In the genomic region with DNA sequence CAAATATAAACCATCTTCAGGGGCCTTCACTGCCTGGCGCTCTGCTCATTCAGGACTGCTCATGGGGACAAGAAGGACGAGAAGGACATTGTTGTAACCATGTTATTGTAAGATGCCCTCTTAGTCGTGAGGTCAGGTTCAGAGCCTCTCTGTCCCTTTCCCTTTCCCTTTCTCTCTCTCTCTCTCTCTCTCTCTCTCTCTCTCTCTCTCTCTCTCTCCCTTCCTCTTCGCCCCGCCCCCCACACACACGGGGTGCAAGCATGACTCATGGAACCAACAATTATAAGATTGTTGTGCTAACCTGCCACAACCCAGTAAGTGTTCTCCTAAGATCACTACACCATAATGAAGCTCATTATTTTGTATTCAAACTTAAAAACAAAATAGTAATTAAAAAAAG, we compare ENCODE assay signal across 20 mouse cellular contexts. TPM values are rescaled to one million over a fixed set of nuclear protein-coding genes. Genes with fewer than 3 reads are reported as not detected.
DNase-seq lines count a peak whose midpoint lies in the region; ATAC-seq and TF ChIP-seq lines count a peak whose summit lies in the region.
"Had no signal": no experiment of that assay in that cellular context is flagged by ENCODE, and none has a peak within 500 bp of the region (broad histone marks: within the 10 kb centered on the region; RNA-seq: fewer than 3 reads in every experiment).

No protein-coding gene starts in this region.

- no peak for TF ChIP-seq CTCF in heart, postnatal 0 days (IDR thresholded peaks at IDR 0.05; ENCODE audit: low read depth)
- no peak for TF ChIP-seq CTCF in stomach, postnatal 0 days (IDR thresholded peaks at IDR 0.05; ENCODE audit: low read depth)

- no peaks in the 10 kb centered on the region for H3K36me3 ChIP-seq in heart, postnatal 0 days (replicated peaks; ENCODE audit: control insufficient read depth, insufficient read depth, low read length)
- no peaks in the 10 kb centered on the region for H3K36me3 ChIP-seq in megakaryocyte, embryonic 14.5 days (replicated peaks; ENCODE audit: low read length)
- no peaks in the 10 kb centered on the region for H3K36me3 ChIP-seq in stomach, postnatal 0 days (ENCODE audit: control insufficient read depth, insufficient read depth, low read length)
- H3K36me3 ChIP-seq: embryonic facial prominence, embryonic 12.5 days; G1E; hindbrain, embryonic 12.5 days had no signal

- peak; percentile 18 for DNase-seq in heart, postnatal 0 days (ENCODE audit: low spot score)
- no peak for DNase-seq in heart, postnatal 14 days
- DNase-seq in Muller cell, postnatal 12 days (ENCODE audit: inconsistent ontology term) = peak; percentile 57
- peak; percentile 57 for DNase-seq in stomach, postnatal 0 days (ENCODE audit: low spot score)
- DNase-seq in cerebellum, postnatal 4 days (ENCODE audit: low spot score in 2 of 2) = no peak
- DNase-seq: cerebellum, adult 9-11 months; gastrocnemius, postnatal 25 days; left cerebral cortex, postnatal 4 days; liver; liver, postnatal 0 days; right cerebral cortex, postnatal 4 days; thymus, postnatal 25 days had no signal

- H3K4me3 ChIP-seq in heart, postnatal 0 days (ENCODE audit: low read depth, low read length) = no peak overlapping the region
- H3K4me3 ChIP-seq in megakaryocyte, embryonic 14.5 days (replicated peaks) = peak overlapping the region; percentile 80
- no peak overlapping the region for H3K4me3 ChIP-seq in stomach, postnatal 0 days (ENCODE audit: low read depth, low read length)
- H3K4me3 ChIP-seq: embryonic facial prominence, embryonic 12.5 days; hindbrain, embryonic 12.5 days; left cerebral cortex, adult 2 months had no signal

- no peak overlapping the region for H3K4me2 ChIP-seq in heart, postnatal 0 days (ENCODE audit: low read depth, low read length)
- H3K4me2 ChIP-seq in stomach, postnatal 0 days (replicated peaks; ENCODE audit: low read depth) = 0 out of 2 replicates have a peak overlapping the region, but pooled peaks have one; percentile 3
- H3K4me2 ChIP-seq: embryonic facial prominence, embryonic 12.5 days; hindbrain, embryonic 12.5 days; midbrain, embryonic 11.5 days had no signal

- intact Hi-C loops in heart, postnatal 14 days (cut with DNase I) = no loop called here

- no peak overlapping the region for H3K9ac ChIP-seq in heart, postnatal 0 days (replicated peaks; ENCODE audit: low read depth, low read length)
- no peak overlapping the region for H3K9ac ChIP-seq in stomach, postnatal 0 days (ENCODE audit: low read length)
- H3K9ac ChIP-seq: embryonic facial prominence, embryonic 12.5 days; hindbrain, embryonic 12.5 days; liver, postnatal 0 days had no signal

- H3K27ac ChIP-seq in heart, postnatal 0 days (ENCODE audit: low read depth) = peak overlapping the region; percentile 74
- peak overlapping the region; percentile 30; the same call in 1 of the 2 replicates for H3K27ac ChIP-seq in stomach, postnatal 0 days (replicated peaks)
- H3K27ac ChIP-seq: embryonic facial prominence, embryonic 12.5 days; hindbrain, embryonic 12.5 days; left cerebral cortex, adult 2 months had no signal

- ATAC-seq in heart, postnatal 0 days (ENCODE audit: insufficient read depth, low read depth) = no peak; the same call in 1 of the 2 replicates
- ATAC-seq in megakaryocyte, adult 5-6 weeks (ENCODE audit: poor library complexity, severe bottlenecking) = no peak
- ATAC-seq in stomach, postnatal 0 days (ENCODE audit: low FRiP score, low TSS enrichment) = no peak
- ATAC-seq: forebrain, embryonic 14.5 days; liver, postnatal 0 days had no signal

- TF ChIP-seq EP300 in heart, postnatal 0 days (IDR thresholded peaks at IDR 0.05; ENCODE audit: low read depth) = no peak
- no peak for TF ChIP-seq EP300 in stomach, postnatal 0 days (optimal IDR thresholded peaks at IDR 0.05)

- H3K27me3 ChIP-seq in heart, postnatal 0 days (ENCODE audit: control insufficient read depth, insufficient read depth, low read length) = no peaks in the 10 kb centered on the region
- peaks cover 7% of the 10 kb centered on the region for H3K27me3 ChIP-seq in megakaryocyte, embryonic 14.5 days (replicated peaks)
- no peaks in the 10 kb centered on the region for H3K27me3 ChIP-seq in stomach, postnatal 0 days (ENCODE audit: control insufficient read depth, insufficient read depth, low read length)
- H3K27me3 ChIP-seq: embryonic facial prominence, embryonic 12.5 days; hindbrain, embryonic 12.5 days had no signal

- H3K9me3 ChIP-seq in heart, postnatal 0 days (replicated peaks; ENCODE audit: control insufficient read depth, low read length) = no peaks in the 10 kb centered on the region
- no peaks in the 10 kb centered on the region for H3K9me3 ChIP-seq in megakaryocyte, embryonic 14.5 days
- no peaks in the 10 kb centered on the region for H3K9me3 ChIP-seq in stomach, postnatal 0 days (ENCODE audit: control insufficient read depth, low read length)
- H3K9me3 ChIP-seq: embryonic facial prominence, embryonic 12.5 days; G1E; hindbrain, embryonic 12.5 days had no signal

- no peaks in the 10 kb centered on the region for H3K4me1 ChIP-seq in heart, postnatal 0 days (ENCODE audit: control insufficient read depth, insufficient read depth)
- peaks cover 10% of the 10 kb centered on the region for H3K4me1 ChIP-seq in megakaryocyte, embryonic 14.5 days
- no peaks in the 10 kb centered on the region for H3K4me1 ChIP-seq in stomach, postnatal 0 days (replicated peaks; ENCODE audit: control insufficient read depth, insufficient read depth)

- WGBS in heart, postnatal 0 days = 13% methylated on average over 4 of the region's 6 CpGs
- 29% methylated on average over 6 of the region's 6 CpGs for WGBS in stomach, postnatal 0 days

RNA-seq across cellular contexts. Expression of a gene that starts 29.6 kb away (rescaled TPM):
- 2.0 and 6.1 TPM in 2 replicates for total RNA-seq in heart, postnatal 0 days (2014; rRNA removed; ENCODE audit: low replicate concordance)
- polyA plus RNA-seq in heart, postnatal 0 days (2015; fragmentation: Nextera tagmentation; extraction: Ambion mirVana) = 1.6 and 1.7 TPM in 2 replicates
- total RNA-seq in heart, postnatal 14 days (2021) = 1 to 10 TPM in 1 of 2 experiments, under 1 TPM in 1; 0.51 to 1.1 TPM
- polyA plus RNA-seq in megakaryocyte, embryonic 14.5 days (2012; ENCODE audit: insufficient read depth, low replicate concordance) = not detected in 2 replicates
- not detected in 2 replicates for total RNA-seq in megakaryocyte, adult 5-6 weeks (2015)
- not detected in 2 replicates for total RNA-seq in megakaryocyte, adult 5-6 weeks (2017)
- polyA plus RNA-seq in stomach, postnatal 0 days (2015; fragmentation: Nextera tagmentation; extraction: Ambion mirVana) = 65.7 and 66.0 TPM in 2 replicates
- polyA plus RNA-seq: G1E had no signal

RNA-seq across cellular contexts. Expression of a gene that starts 34.6 kb away (rescaled TPM):
- 2.2 and 2.6 TPM in 2 replicates for total RNA-seq in heart, postnatal 0 days (2014; rRNA removed; ENCODE audit: low replicate concordance)
- polyA plus RNA-seq in heart, postnatal 0 days (2015; fragmentation: Nextera tagmentation; extraction: Ambion mirVana) = 1.7 and 1.9 TPM in 2 replicates
- total RNA-seq in heart, postnatal 14 days (2021) = under 1 TPM; 0.29 to 0.50 TPM
- 0.27 TPM in 1 of 2 replicates, not detected in the other for polyA plus RNA-seq in megakaryocyte, embryonic 14.5 days (2012; ENCODE audit: insufficient read depth, low replicate concordance)
- 0.07 and 0.16 TPM in 2 replicates for total RNA-seq in megakaryocyte, adult 5-6 weeks (2015)
- total RNA-seq in megakaryocyte, adult 5-6 weeks (2017) = 0.40 and 0.53 TPM in 2 replicates
- 11.3 and 11.5 TPM in 2 replicates for polyA plus RNA-seq in stomach, postnatal 0 days (2015; fragmentation: Nextera tagmentation; extraction: Ambion mirVana)

Comparison
In these comparisons a context has a peak if more than half of its experiments do, and no peak if none do; other contexts are left out.
1. DNase-seq: peak in heart, postnatal 0 days (single experiment), Muller cell, postnatal 12 days (single experiment) and stomach, postnatal 0 days (single experiment); none in heart, postnatal 14 days (0 of 2) and cerebellum, postnatal 4 days (0 of 2).